Mouse (Mus musculus) ES-E14 (cell line): Measurements from ENCODE around the gene Draxin.

ENCODE experiments used
- HCFC1 ChIP-seq: IDR thresholded peaks from 2 replicates; pipeline ENCODE4 v1.6.1; 2012; ENCODE audit warnings: low read length, inconsistent platforms, borderline replicate concordance; ENCODE audit not compliant: insufficient read depth
- ZNF384 ChIP-seq: IDR thresholded peaks from 2 replicates; pipeline ENCODE4 v1.6.1; 2012; ENCODE audit warnings: low read depth, low read length, inconsistent platforms

DNA sequence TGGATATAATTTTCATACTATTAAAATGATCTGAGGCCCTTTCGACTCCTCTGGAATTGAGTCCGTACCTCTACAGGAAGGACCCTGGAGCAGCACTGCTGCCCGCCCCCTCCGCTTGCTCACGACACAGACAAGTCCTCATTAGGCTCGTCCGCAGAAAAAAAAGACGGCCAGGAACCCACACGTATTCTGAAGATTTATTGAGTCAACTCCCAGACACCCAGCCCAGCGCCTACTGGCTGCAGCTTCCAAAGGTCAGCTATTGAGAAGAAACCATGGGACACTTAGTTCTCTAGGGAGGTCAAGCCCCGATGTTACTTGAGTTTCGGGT, 9.2 kb upstream of the Draxin start:
- TF ChIP-seq HCFC1 (no peak), ZNF384 (peak; percentile 37; the same call in 1 of the 2 replicates)
